Mouse (Mus musculus): ENCODE results near the gene Pcna. TPM values are rescaled to one million over a fixed set of nuclear protein-coding genes. Genes with fewer than 3 reads are reported as not detected.
A peak's percentile ranks its signal among the peaks of the same experiment; 100 is the strongest.

Gene Pcna
- polyA plus RNA-seq, 1 experiment from 2014 or later, result 284 TPM

DNA sequence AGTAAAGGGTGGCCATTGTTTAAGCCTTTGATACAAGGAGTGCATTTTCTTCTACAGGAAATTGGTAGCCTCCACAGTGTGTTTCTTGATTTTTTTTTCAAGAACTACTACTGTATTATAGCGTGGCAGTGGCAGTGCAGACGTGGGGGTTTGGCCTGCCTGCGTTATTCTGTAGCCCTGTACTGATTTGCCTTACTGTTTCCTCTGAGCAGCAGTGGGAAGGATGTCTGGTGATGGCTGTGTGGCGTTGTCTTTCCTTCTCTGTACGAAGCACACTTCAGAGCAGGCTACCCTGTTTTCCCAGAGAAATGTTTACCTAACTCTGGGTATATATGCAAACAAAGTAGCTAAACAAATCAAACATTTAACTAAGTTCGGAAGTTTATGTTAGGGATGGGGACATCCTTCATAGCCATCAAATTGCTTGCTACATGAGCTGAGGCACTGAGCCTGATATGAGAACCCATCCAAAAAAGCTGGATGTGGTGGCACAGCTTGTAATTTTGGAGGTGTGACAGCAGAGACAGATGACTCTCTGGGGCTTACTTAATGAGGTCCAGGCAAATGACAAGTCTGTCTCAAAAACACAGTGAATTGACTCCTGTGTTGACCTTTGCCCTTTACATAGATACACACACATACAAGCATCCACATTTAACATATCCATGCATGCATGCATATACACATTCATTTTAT lies 19.7 kb upstream of the Pcna start:
- ATAC-seq (ENCODE audit: borderline replicate concordance, extremely low read depth, low FRiP score, low TSS enrichment), result no peak
- H3K9me3 ChIP-seq, result no peaks in the 10 kb centered on the region
- H3K9ac ChIP-seq, result no peak overlapping the region
- H3K4me2 ChIP-seq, result no peak overlapping the region
- H3K27me3 ChIP-seq, result no peaks in the 10 kb centered on the region
- 31% methylated on average over 6 of the region's 6 CpGs for WGBS
- no peak overlapping the region for H3K4me3 ChIP-seq
- H3K36me3 ChIP-seq, result no peaks in the 10 kb centered on the region
- peaks cover 19% of the 10 kb centered on the region; the same call in 1 of the 2 replicates for H3K4me1 ChIP-seq
- H3K27ac ChIP-seq, result no peak overlapping the region; the same call in 1 of the 2 replicates

DNA sequence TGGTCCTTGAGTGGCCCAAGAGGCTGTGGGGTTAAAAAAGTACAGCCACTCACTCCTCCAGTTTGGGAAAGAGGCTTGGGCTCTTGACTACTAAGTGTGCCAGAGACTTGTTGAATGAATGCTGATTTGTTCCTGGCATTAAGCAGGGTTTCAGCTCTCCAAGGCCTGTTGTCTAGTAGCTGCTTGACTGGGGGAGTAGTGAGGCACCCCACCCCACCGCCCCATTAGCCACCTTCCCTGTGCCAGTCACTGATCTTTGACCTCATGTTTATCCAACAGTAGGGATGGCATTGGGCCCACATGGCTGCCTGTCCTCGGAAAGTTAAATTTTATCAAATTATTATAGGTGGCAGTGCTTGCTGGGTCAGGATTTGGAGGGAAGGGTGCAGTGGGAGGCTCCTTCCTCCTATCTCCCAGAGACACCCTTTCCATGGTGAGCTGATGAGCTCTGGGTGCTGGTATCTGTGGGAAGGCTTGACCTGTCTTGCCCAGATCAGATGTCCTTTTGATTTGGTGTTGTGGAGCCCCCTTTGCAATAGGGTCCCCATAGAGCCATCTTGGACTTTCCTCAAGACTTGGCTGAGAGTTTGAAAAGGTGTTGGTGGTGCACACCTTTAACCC lies 17.3 kb upstream of the Pcna start:
- H3K36me3 ChIP-seq, result no peaks in the 10 kb centered on the region
- H3K4me1 ChIP-seq, result peaks cover 19% of the 10 kb centered on the region; the same call in 1 of the 2 replicates
- WGBS, result 55% methylated on average over 2 of the region's 2 CpGs
- H3K4me2 ChIP-seq, result no peak overlapping the region
- H3K27ac ChIP-seq, result no peak overlapping the region
- H3K9ac ChIP-seq, result no peak overlapping the region
- H3K27me3 ChIP-seq, result no peaks in the 10 kb centered on the region
- H3K4me3 ChIP-seq, result no peak overlapping the region
- no peaks in the 10 kb centered on the region for H3K9me3 ChIP-seq
- no peak for ATAC-seq (ENCODE audit: borderline replicate concordance, extremely low read depth, low FRiP score, low TSS enrichment)

DNA sequence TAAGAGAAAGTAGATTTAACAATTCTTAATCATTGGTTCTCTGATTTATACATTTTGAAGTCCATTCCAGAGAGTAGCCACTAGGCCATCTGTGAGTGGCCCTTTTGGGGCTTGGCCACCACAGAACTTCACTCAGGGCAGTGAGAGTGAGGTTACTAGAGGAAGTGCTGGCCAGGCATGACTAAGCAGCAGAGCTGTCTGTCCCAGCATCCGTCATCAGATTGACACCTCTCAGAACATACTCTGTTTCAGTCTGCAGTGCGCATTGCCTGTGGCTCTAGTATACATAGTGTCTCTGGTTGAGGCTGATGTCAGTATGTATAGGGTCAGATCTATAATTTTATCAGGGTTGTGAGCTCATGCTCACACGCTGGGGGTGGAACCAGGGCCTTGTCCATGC lies 16.1 kb upstream of the Pcna start:
- Histone ChIP-seq H3K9ac (no peak overlapping the region), H3K9me3 (no peaks in the 10 kb centered on the region), H3K4me3 (no peak overlapping the region), H3K36me3 (no peaks in the 10 kb centered on the region), H3K27ac (no peak overlapping the region), H3K4me1 (peaks cover 28% of the 10 kb centered on the region), H3K4me2 (no peak overlapping the region), H3K27me3 (no peaks in the 10 kb centered on the region)
- ATAC-seq (ENCODE audit: borderline replicate concordance, extremely low read depth, low FRiP score, low TSS enrichment), result no peak
- WGBS, result 81% methylated on average over 3 of the region's 3 CpGs

DNA sequence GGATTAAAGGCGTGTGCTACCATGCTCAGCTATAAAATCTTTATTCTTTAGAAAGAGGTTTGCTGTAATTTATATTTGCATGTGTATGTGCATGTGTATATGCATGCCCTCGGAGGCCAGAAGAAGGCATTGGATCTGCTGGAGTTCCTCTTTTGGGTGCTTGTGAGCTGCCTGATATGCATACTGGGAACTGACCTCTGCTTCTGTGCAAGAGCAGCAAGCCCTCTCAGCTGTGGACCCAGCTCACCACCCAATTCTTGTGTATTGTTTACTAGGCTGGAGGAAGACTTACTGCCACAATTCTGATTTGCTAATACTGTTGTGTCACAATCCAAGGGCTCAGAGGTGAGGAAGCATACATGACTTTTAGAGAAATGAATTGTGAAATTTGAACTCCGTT lies 13.0 kb upstream of the Pcna start:
- Histone ChIP-seq H3K4me1 (peaks cover 21% of the 10 kb centered on the region), H3K4me2 (no peak overlapping the region), H3K9ac (no peak overlapping the region), H3K36me3 (no peaks in the 10 kb centered on the region), H3K27ac (no peak overlapping the region), H3K27me3 (no peaks in the 10 kb centered on the region), H3K4me3 (no peak overlapping the region), H3K9me3 (no peaks in the 10 kb centered on the region)
- 88% methylated on average over 3 of the region's 3 CpGs for WGBS
- ATAC-seq (ENCODE audit: borderline replicate concordance, extremely low read depth, low FRiP score, low TSS enrichment), result no peak

GRCm38 (mm10) chr2:132265196-132265595 lies 12.1 kb upstream of the Pcna start:
- H3K9ac ChIP-seq, result no peak overlapping the region
- H3K4me3 ChIP-seq, result no peak overlapping the region
- no peaks in the 10 kb centered on the region for H3K27me3 ChIP-seq
- no peak for ATAC-seq (ENCODE audit: borderline replicate concordance, extremely low read depth, low FRiP score, low TSS enrichment)
- H3K9me3 ChIP-seq, result no peaks in the 10 kb centered on the region
- peak overlapping the region; percentile 73; the same call in 1 of the 2 replicates for H3K4me2 ChIP-seq
- no peaks in the 10 kb centered on the region for H3K36me3 ChIP-seq
- WGBS, result 80% methylated on average over 9 of the region's 9 CpGs
- no peak overlapping the region for H3K27ac ChIP-seq
- peaks cover 18% of the 10 kb centered on the region for H3K4me1 ChIP-seq

DNA sequence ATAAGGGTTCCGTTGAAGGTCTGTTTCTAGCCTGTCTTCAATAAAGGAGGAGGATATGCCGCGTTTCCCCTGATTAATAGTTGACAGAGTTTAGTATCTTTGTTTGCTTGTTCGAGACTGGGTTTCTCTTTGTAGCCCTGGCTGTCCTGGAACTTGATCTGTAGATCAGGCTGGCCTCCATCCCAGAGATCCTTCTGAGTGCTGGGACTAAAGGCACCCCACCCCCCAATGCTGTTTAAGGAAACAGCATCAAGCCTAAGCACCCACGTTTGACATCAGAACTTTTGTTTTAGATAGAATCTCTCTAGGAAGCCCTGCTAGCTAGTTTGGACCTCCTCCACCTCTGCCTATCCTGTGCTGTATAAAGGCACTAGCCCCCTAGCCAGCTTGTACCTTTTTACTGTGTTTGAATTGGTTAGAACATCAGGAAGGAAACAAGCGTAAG lies 11.2 kb upstream of the Pcna start:
- H3K27ac ChIP-seq, result no peak overlapping the region
- 18% methylated on average over 6 of the region's 6 CpGs for WGBS
- ATAC-seq (ENCODE audit: borderline replicate concordance, extremely low read depth, low FRiP score, low TSS enrichment), result no peak

GRCm38 (mm10) chr2:132263421-132264265 lies 10.5 kb upstream of the Pcna start:
- peaks cover 15% of the 10 kb centered on the region for H3K4me1 ChIP-seq
- no peaks in the 10 kb centered on the region for H3K27me3 ChIP-seq
- peak overlapping the region; percentile 73 for H3K4me2 ChIP-seq
- H3K27ac ChIP-seq, result peak overlapping the region; percentile 77
- 1% methylated on average over 47 of the region's 47 CpGs for WGBS
- H3K9ac ChIP-seq, result peak overlapping the region; percentile 97
- no peaks in the 10 kb centered on the region for H3K9me3 ChIP-seq
- ATAC-seq (ENCODE audit: borderline replicate concordance, extremely low read depth, low FRiP score, low TSS enrichment), result no peak
- H3K4me3 ChIP-seq, result peak overlapping the region; percentile 98
- no peaks in the 10 kb centered on the region for H3K36me3 ChIP-seq

More for the DNA sequence above, 11.2 kb upstream of the Pcna start:
- no peaks in the 10 kb centered on the region for H3K36me3 ChIP-seq
- H3K4me1 ChIP-seq, result peaks cover 15% of the 10 kb centered on the region
- no peaks in the 10 kb centered on the region for H3K27me3 ChIP-seq
- H3K4me3 ChIP-seq, result peak overlapping the region; percentile 98
- H3K9ac ChIP-seq, result peak overlapping the region; percentile 97
- peak overlapping the region; percentile 73 for H3K4me2 ChIP-seq
- no peaks in the 10 kb centered on the region for H3K9me3 ChIP-seq

DNA sequence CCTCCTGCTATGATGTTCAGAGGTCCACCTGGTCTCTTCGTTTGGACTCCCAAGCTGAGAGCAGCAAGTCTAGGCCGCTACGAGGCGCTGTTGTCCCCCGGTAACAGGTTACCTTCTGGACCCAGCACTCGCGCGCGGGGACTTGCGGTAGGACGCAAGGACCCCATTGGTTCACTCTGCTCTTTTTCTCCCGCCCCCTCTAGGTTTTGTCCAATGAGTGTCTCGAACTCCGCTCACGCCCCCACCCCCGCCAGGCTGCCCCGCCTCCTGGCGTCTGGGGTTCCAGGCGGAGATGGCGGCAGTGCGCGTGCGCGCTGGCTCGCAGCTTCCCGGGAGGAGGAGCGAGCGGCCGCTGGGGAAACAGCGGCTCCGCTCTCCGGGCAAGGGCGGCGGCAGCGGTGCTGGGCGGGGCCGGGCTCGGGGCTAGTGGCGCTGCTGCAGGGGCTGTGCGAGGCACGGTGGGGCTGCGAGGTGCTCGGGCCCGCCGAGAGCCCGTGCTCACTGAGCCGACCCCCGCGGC lies 9.8 kb upstream of the Pcna start, which contains the start of gene Cds2:
Cds2 (plus strand) TSS at position 270 of the 520 bp plus-strand sequence.
- Histone ChIP-seq H3K27ac (peak within 1 kb of the TSS; percentile 77), H3K27me3 (no peaks in the 10 kb centered on the region), H3K4me3 (peak within 1 kb of the TSS; percentile 98), H3K4me2 (peak within 1 kb of the TSS; percentile 73), H3K36me3 (no peaks in the 10 kb centered on the region), H3K9ac (peak within 1 kb of the TSS; percentile 97), H3K4me1 (peaks cover 15% of the 10 kb centered on the region), H3K9me3 (no peaks in the 10 kb centered on the region)
- 2% methylated on average over 27 of the region's 49 CpGs for WGBS
- ATAC-seq (ENCODE audit: borderline replicate concordance, extremely low read depth, low FRiP score, low TSS enrichment), result peak; percentile 100

GRCm38 (mm10) chr2:132262175-132262574 lies 9.1 kb upstream of the Pcna start:
- WGBS, result 70% methylated on average over 6 of the region's 6 CpGs
- no peak overlapping the region for H3K9ac ChIP-seq
- 0 out of 2 replicates have a peak overlapping the region, but pooled peaks have one; percentile 98 for H3K4me3 ChIP-seq

GRCm38 (mm10) chr2:132260601-132261000 lies 7.5 kb upstream of the Pcna start:
- H3K9ac ChIP-seq, result no peak overlapping the region
- H3K27ac ChIP-seq, result no peak overlapping the region
- H3K4me3 ChIP-seq, result no peak overlapping the region
- no peaks in the 10 kb centered on the region for H3K36me3 ChIP-seq
- no peak overlapping the region for H3K4me2 ChIP-seq
- WGBS, result 84% methylated on average over 3 of the region's 3 CpGs
- H3K4me1 ChIP-seq, result peaks cover 15% of the 10 kb centered on the region
- H3K27me3 ChIP-seq, result no peaks in the 10 kb centered on the region
- ATAC-seq (ENCODE audit: borderline replicate concordance, extremely low read depth, low FRiP score, low TSS enrichment), result no peak
- no peaks in the 10 kb centered on the region for H3K9me3 ChIP-seq

More at GRCm38 (mm10) chr2:132262175-132262574, 9.1 kb upstream of the Pcna start:
- Histone ChIP-seq H3K9me3 (no peaks in the 10 kb centered on the region), H3K36me3 (no peaks in the 10 kb centered on the region), H3K4me1 (peaks cover 15% of the 10 kb centered on the region), H3K27ac (no peak overlapping the region), H3K27me3 (no peaks in the 10 kb centered on the region), H3K4me2 (peak overlapping the region; percentile 73; the same call in 1 of the 2 replicates)
- no peak for ATAC-seq (ENCODE audit: borderline replicate concordance, extremely low read depth, low FRiP score, low TSS enrichment)

GRCm38 (mm10) chr2:132257350-132258068 lies 4.4 kb upstream of the Pcna start:
- Histone ChIP-seq H3K36me3 (no peaks in the 10 kb centered on the region), H3K27ac (no peak overlapping the region), H3K4me2 (no peak overlapping the region), H3K4me3 (no peak overlapping the region), H3K27me3 (no peaks in the 10 kb centered on the region), H3K4me1 (peaks cover 4% of the 10 kb centered on the region; the same call in 1 of the 2 replicates), H3K9me3 (no peaks in the 10 kb centered on the region), H3K9ac (no peak overlapping the region)
- WGBS, result 87% methylated on average over 6 of the region's 6 CpGs
- no peak for ATAC-seq (ENCODE audit: borderline replicate concordance, extremely low read depth, low FRiP score, low TSS enrichment)
